Mouse (Mus musculus) liver, embryonic 14.5 days (tissue): ENCODE measurements around the gene Fry. TPM values are rescaled to one million over a fixed set of nuclear protein-coding genes. Genes with fewer than 3 reads are reported as not detected.

Experiments used
- ATAC-seq: fragments of 200-750 bp; cut with Nextera tagmentation; 2 replicates; pipeline ENCODE4 v1.8.0; 2017; ENCODE audit warnings: moderate number of reproducible peaks, mild to moderate bottlenecking, moderate library complexity; ENCODE audit not compliant: insufficient read depth
- DNase-seq, 3 experiments: peaks; one replicate each; pipeline ENCODE4 v3.0.0-alpha.2; 2012 to 2013; ENCODE audit warnings: low read depth in 3 of 3, low spot score in 3 of 3
- H3K27ac ChIP-seq: fragments of 300-500 bp; sonication (generic); 2 replicates; pipeline ENCODE4 v1.5.1; 2014; ENCODE audit warnings: moderate library complexity, mild to moderate bottlenecking, control low read depth, inconsistent platforms
- H3K27me3 ChIP-seq: fragments of 300-500 bp; sonication (generic); 2 replicates; pipeline ENCODE4 v1.6.1; 2014; ENCODE audit warnings: mild to moderate bottlenecking, low read length, moderate library complexity; ENCODE audit not compliant: control insufficient read depth, insufficient read depth
- H3K36me3 ChIP-seq: fragments of 300-500 bp; sonication (generic); replicated peaks from 2 replicates; pipeline ENCODE4 v1.6.1; 2014; ENCODE audit warnings: low read depth; ENCODE audit not compliant: control insufficient read depth, insufficient read depth
- H3K4me1 ChIP-seq, 2 experiments: fragments of 200-500 bp in 1 of 2; fragments of 300-500 bp in 1 of 2; sonication (generic) in 1 of 2; replicated peaks; 2 replicates each; pipeline ENCODE4 v1.6.1; 2012 to 2014; ENCODE audit warnings: antibody characterized with exemption in 1 of 2, inconsistent platforms in 1 of 2, low read length in 1 of 2; ENCODE audit not compliant: control insufficient read depth in 2 of 2, insufficient read depth in 2 of 2
- H3K4me2 ChIP-seq: fragments of 300-500 bp; sonication (generic); 2 replicates; pipeline ENCODE4 v1.6.1; 2014; ENCODE audit warnings: low read depth, mild to moderate bottlenecking, control low read depth, moderate library complexity
- H3K4me3 ChIP-seq, 2 experiments: fragments of 200-500 bp in 1 of 2; fragments of 300-500 bp in 1 of 2; sonication (generic) in 1 of 2; 2 replicates each; pipeline ENCODE4 v1.5.1; 2012 to 2014; ENCODE audit warnings: low read depth in 2 of 2, low read length in 2 of 2, mild to moderate bottlenecking in 2 of 2, control low read depth in 1 of 2, inconsistent platforms in 1 of 2, moderate library complexity in 1 of 2; ENCODE audit not compliant: insufficient read depth in 1 of 2
- H3K9ac ChIP-seq: fragments of 300-500 bp; sonication (generic); replicated peaks from 2 replicates; pipeline ENCODE4 v1.6.1; 2014; ENCODE audit warnings: mild to moderate bottlenecking, control low read depth, moderate library complexity
- H3K9me3 ChIP-seq: fragments of 300-500 bp; sonication (generic); 2 replicates; pipeline ENCODE4 v1.6.1; 2016; ENCODE audit warnings: low read length, mixed read lengths; ENCODE audit not compliant: control insufficient read depth
- CTCF ChIP-seq: IDR thresholded peaks from 2 replicates; pipeline ENCODE4 v1.5.1; 2016; ENCODE audit warnings: antibody characterized with exemption, low read depth, control low read depth
- EP300 ChIP-seq: IDR thresholded peaks from 2 replicates; pipeline ENCODE4 v1.6.1; 2016; ENCODE audit warnings: antibody characterized with exemption, low read depth
- WGBS: fragments of 180-500 bp; shearing (Covaris S2); extraction: QIAGEN DNeasy Blood & Tissue Kit; methylation state at CpG from one replicate; pipeline ENCODE4 v1.1.7; 2014; ENCODE audit not compliant: insufficient replicate concordance; 5-methylcytosine and 5-hydroxymethylcytosine counted together
- polyA plus RNA-seq, 2 experiments: library from polyadenylated mRNA; depleted of rRNA in 1 of 2; stranded (reverse) in 1 of 2; unstranded in 1 of 2; fragments of >200 nt; fragmentation: Nextera tagmentation in 1 of 2; extraction: Ambion mirVana in 1 of 2; gene quantifications; 2 replicates each; pipeline versions ENCODE4 v1.2.1 to v1.2.3; 2012 to 2014

Fry gene
- polyA plus RNA-seq, 2 experiments = 1.4 to 1.9 TPM

GRCm38 (mm10) chr5:150116906-150117216 is 1.6 kb upstream of the Fry start:
- Histone ChIP-seq H3K27ac (no peak overlapping the region), H3K9ac (no peak overlapping the region), H3K4me1 (peaks cover 5 to 20% of the 10 kb centered on the region in 2 experiments), H3K9me3 (no peaks in the 10 kb centered on the region), H3K4me2 (no peak overlapping the region), H3K4me3 (no peak overlapping the region), H3K36me3 (no peaks in the 10 kb centered on the region), H3K27me3 (no peaks in the 10 kb centered on the region; the same call in 1 of the 2 replicates)
- 81% methylated on average over 6 of the region's 6 CpGs for whole genome bisulfite sequencing
- TF ChIP-seq CTCF (peak; percentile 79), EP300 (no peak)
- ATAC-seq = no peak
- DNase-seq = no peak

GRCm38 (mm10) chr5:150118124-150118454 is 356 bp upstream of the Fry start:
- Histone ChIP-seq H3K9ac (no peak overlapping the region), H3K27me3 (no peaks in the 10 kb centered on the region; the same call in 1 of the 2 replicates), H3K27ac (no peak overlapping the region), H3K4me3 (peak overlapping the region in 1 of 2 experiments; percentile 60; a peak in 2 of 4 replicates), H3K4me1 (peaks cover 5 to 20% of the 10 kb centered on the region in 2 experiments), H3K9me3 (no peaks in the 10 kb centered on the region), H3K4me2 (peak overlapping the region; percentile 75), H3K36me3 (no peaks in the 10 kb centered on the region)
- WGBS = 14% methylated on average over 8 of the region's 8 CpGs
- TF ChIP-seq EP300 (no peak), CTCF (no peak)
- no peak for DNase-seq
- no peak for ATAC-seq

- Histone ChIP-seq H3K9me3 (no peaks in the 10 kb centered on the region), H3K4me2 (no peak overlapping the region), H3K27ac (no peak overlapping the region), H3K4me3 (no peak overlapping the region), H3K36me3 (no peaks in the 10 kb centered on the region), H3K27me3 (no peaks in the 10 kb centered on the region; the same call in 1 of the 2 replicates), H3K9ac (no peak overlapping the region), H3K4me1 (peaks cover 5 to 16% of the 10 kb centered on the region in 2 experiments)
- WGBS = 80% methylated on average over 8 of the region's 8 CpGs
- ATAC-seq (no peak), DNase-seq (no peak)
- TF ChIP-seq CTCF (no peak), EP300 (no peak)
Measured at GRCm38 (mm10) chr5:150120676-150121075, 2.2 kb downstream of the Fry start.

- Histone ChIP-seq H3K27ac (no peak overlapping the region), H3K4me2 (no peak overlapping the region), H3K27me3 (no peaks in the 10 kb centered on the region; the same call in 1 of the 2 replicates), H3K4me1 (peaks cover 5 to 14% of the 10 kb centered on the region in 2 experiments), H3K9ac (no peak overlapping the region), H3K4me3 (no peak overlapping the region), H3K9me3 (no peaks in the 10 kb centered on the region), H3K36me3 (no peaks in the 10 kb centered on the region)
- DNase-seq = no peak
- WGBS = 61% methylated on average over 4 of the region's 4 CpGs
- TF ChIP-seq EP300 = no peak
- no peak for TF ChIP-seq CTCF
- ATAC-seq = no peak
Measured at GRCm38 (mm10) chr5:150122095-150122494, 3.6 kb downstream of the Fry start.

GRCm38 (mm10) chr5:150122571-150122970 is 4.1 kb downstream of the Fry start:
- DNase-seq (no peak), ATAC-seq (no peak)
- Histone ChIP-seq H3K4me3 (no peak overlapping the region), H3K36me3 (no peaks in the 10 kb centered on the region), H3K27me3 (no peaks in the 10 kb centered on the region; the same call in 1 of the 2 replicates), H3K9me3 (no peaks in the 10 kb centered on the region), H3K27ac (no peak overlapping the region), H3K9ac (no peak overlapping the region), H3K4me1 (peaks cover 5 to 13% of the 10 kb centered on the region in 2 experiments), H3K4me2 (no peak overlapping the region)
- TF ChIP-seq EP300 (no peak), CTCF (no peak)
- WGBS = 72% methylated on average over 2 of the region's 2 CpGs
